Mouse (Mus musculus) layer of hippocampus, postnatal 10 days (tissue): Measurements from ENCODE around the gene Stk32c. TPM values are rescaled to one million over a fixed set of nuclear protein-coding genes. Genes with fewer than 3 reads are reported as not detected.

Experiments
- DNase-seq, 2 experiments: peaks; one replicate each; pipeline ENCODE4 v3.0.0; 2021; ENCODE audit warnings: low spot score in 2 of 2
- total RNA-seq, 2 experiments: library from RNA; stranded (reverse); gene quantifications; 2 replicates each; pipeline ENCODE4 v1.2.3; 2021

Gene Stk32c
- total RNA-seq, 2 experiments from 2014 or later = 57.8 to 65.0 TPM

DNA sequence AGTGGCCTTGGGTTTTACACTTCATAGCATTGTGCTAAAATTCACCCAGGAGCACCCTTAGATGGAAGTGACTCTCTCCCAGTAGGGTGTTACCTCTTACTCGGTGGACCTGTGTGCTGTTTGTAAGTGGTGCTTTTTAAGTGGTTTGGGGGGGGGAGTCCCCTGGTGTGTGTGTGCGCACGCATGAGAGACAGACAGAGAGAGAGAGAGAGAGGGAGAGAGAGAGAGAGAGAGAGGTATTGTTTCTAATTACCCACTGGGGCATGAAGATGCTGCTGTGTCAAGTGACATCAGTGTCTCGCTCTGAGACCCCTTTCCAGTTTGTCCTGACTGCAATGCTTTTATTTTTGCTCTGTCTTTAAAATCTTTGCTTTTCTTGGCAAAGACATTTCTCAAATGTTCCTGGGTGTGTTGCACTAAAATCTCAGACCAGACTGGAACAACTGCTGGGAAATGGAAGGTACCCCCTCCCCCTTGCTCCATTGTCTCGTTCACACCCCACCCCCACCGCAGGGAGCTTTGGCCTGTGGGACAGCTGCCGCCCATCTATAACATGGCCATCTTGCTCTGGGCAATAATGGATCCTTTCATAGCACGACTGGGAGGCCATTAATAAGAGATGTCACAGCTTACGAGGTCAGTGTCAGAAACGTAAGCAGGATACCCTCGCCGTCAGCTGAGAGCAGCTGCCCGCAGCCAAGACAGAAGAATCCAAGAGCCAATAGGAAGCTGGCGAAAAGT, 137.9 kb downstream of the Stk32c start:
- no peak for DNase-seq

DNA sequence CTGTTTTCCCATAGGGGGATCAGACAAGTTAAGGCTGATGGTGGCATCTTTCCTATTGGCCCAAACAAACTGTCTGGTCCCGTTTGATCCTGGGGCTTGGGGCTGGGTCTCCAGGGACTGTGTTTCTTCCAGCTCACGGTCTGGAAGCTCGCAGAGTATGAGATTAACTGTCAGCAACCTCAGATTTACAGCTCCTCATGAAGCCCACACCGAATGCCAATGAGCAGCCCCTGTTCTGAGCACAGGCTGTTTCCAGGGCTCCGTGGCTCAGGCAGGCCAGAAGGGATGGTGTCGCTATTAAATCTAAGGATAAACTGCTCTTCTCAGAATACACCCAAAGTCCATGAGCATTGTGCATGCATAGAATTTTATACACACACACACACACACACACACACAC, 138.9 kb downstream of the Stk32c start:
- DNase-seq = no peak

DNA sequence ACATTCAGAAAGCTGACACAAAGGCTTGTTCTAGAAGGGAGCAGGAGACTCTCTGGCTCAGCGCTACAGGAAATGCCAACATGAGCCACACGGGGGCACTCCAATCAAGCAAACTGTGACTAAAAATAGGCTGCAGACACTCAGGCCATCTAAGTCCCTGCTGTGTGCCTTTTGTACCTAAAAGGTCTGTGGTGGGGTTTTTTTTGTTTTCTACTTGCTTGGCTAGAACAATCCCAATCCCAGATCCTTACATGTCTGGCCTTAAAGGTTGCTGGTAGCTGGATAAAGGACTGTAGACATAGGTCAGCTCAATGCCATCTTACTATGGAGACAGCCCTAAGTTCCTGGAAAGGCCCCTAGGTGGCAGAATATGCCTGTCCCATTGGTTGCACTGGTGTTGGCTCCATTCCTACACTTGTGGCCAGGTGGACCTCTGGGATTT, 144.9 kb downstream of the Stk32c start:
- peak; percentile 92 to 93 for DNase-seq

DNA sequence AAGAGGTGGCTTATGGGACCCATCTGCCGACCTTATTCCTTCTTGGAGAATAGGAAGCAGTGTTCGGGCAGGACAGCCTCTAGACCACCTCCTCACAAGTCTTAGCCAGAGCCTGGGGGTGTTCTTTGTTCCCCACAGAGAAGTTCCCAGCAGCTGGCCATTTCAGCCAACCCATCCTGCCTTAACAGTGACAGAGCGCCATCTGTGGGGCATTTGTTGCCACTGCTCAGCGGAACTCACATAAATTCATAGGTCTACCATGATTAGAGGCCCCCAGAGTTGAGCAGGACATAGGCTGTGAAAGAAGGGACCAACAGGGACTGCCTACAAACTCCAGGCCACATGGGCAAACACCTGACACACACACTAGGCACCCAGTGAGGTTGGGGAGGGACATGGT, 149.7 kb downstream of the Stk32c start:
- DNase-seq = no peak

Other genes starting within 250 kb of the Stk32c start
- gene Dpysl4, start 127.3 kb downstream of the Stk32c start, total RNA-seq = 100 to 1,000 TPM; 117 to 125 TPM
- gene Lrrc27, start 319 bp downstream of the Stk32c start, total RNA-seq = 1 to 10 TPM; 4.3 TPM
- gene Pwwp2b, start 35.2 kb upstream of the Stk32c start, total RNA-seq = 10 to 100 TPM; 20.9 to 23.3 TPM
- gene Inpp5a, start 175.8 kb upstream of the Stk32c start, total RNA-seq = 10 to 100 TPM; 41.2 to 43.2 TPM